Mouse (Mus musculus) limb, embryonic 15.5 days (tissue): Measurements from ENCODE around the gene Arhgap44. TPM values are rescaled to one million over a fixed set of nuclear protein-coding genes. Genes with fewer than 3 reads are reported as not detected.
A peak's percentile ranks its signal among the peaks of the same experiment; 100 is the strongest.

Experiments used
- ATAC-seq: fragments of 200-750 bp; cut with Nextera tagmentation; 2 replicates; pipeline ENCODE4 v1.8.0; 2017; ENCODE audit warnings: low read depth, moderate TSS enrichment; ENCODE audit not compliant: insufficient number of reproducible peaks, low FRiP score, low TSS enrichment
- H3K27ac ChIP-seq: fragments of 300-500 bp; sonication (generic); 2 replicates; pipeline ENCODE4 v1.5.1; 2015; ENCODE audit warnings: moderate library complexity, mild to moderate bottlenecking, inconsistent platforms
- H3K27me3 ChIP-seq: fragments of 300-500 bp; sonication (generic); 2 replicates; pipeline ENCODE4 v1.6.1; 2015; ENCODE audit warnings: inconsistent platforms
- H3K36me3 ChIP-seq: fragments of 300-500 bp; sonication (generic); 2 replicates; pipeline ENCODE4 v1.6.1; 2015; ENCODE audit warnings: inconsistent platforms
- H3K4me1 ChIP-seq: fragments of 300-500 bp; sonication (generic); 2 replicates; pipeline ENCODE4 v1.6.1; 2015; ENCODE audit warnings: inconsistent platforms
- H3K4me2 ChIP-seq: fragments of 300-500 bp; sonication (generic); 2 replicates; pipeline ENCODE4 v1.6.1; 2015; ENCODE audit warnings: mild to moderate bottlenecking, inconsistent platforms
- H3K4me3 ChIP-seq: fragments of 300-500 bp; sonication (generic); 2 replicates; pipeline ENCODE4 v1.5.1; 2015; ENCODE audit warnings: mild to moderate bottlenecking, inconsistent platforms
- H3K9ac ChIP-seq: fragments of 300-500 bp; sonication (generic); 2 replicates; pipeline ENCODE4 v1.6.1; 2015; ENCODE audit warnings: inconsistent platforms
- H3K9me3 ChIP-seq: fragments of 300-500 bp; sonication (generic); 2 replicates; pipeline ENCODE4 v1.6.1; 2016; ENCODE audit warnings: inconsistent platforms
- WGBS: fragments of 180-500 bp; shearing (Covaris S2); methylation state at CpG from one replicate; pipeline ENCODE4 v1.1.7; 2015; 5-methylcytosine and 5-hydroxymethylcytosine counted together
- polyA plus RNA-seq: library from polyadenylated mRNA; unstranded; fragments of >200 nt; fragmentation: Nextera tagmentation; extraction: Ambion mirVana; gene quantifications from 2 replicates; pipeline ENCODE4 v1.2.1, GENCODE M21; 2015

Arhgap44 gene
- polyA plus RNA-seq, 1 experiment from 2014 or later, result 6.0 TPM

- H3K4me3 ChIP-seq, result peak overlapping the region; percentile 85
- no peaks in the 10 kb centered on the region for H3K36me3 ChIP-seq
- H3K9me3 ChIP-seq, result no peaks in the 10 kb centered on the region
- peak; percentile 53; the same call in 1 of the 2 replicates for ATAC-seq
- H3K4me2 ChIP-seq, result peak overlapping the region; percentile 95
- H3K27ac ChIP-seq, result no peak overlapping the region
- peak overlapping the region; percentile 73 for H3K9ac ChIP-seq
- H3K27me3 ChIP-seq, result peaks cover 13% of the 10 kb centered on the region
- 2% methylated on average over 49 of the region's 49 CpGs for WGBS
- peaks cover 16% of the 10 kb centered on the region for H3K4me1 ChIP-seq
Measured at GRCm38 (mm10) chr11:65161881-65162766, 637 bp downstream of the Arhgap44 start.

- H3K36me3 ChIP-seq, result no peaks in the 10 kb centered on the region
- peak overlapping the region; percentile 85; the same call in 1 of the 2 replicates for H3K4me3 ChIP-seq
- H3K27me3 ChIP-seq, result peaks cover 13% of the 10 kb centered on the region
- H3K4me1 ChIP-seq, result peaks cover 16% of the 10 kb centered on the region
- ATAC-seq, result no peak
- peak overlapping the region; percentile 95 for H3K4me2 ChIP-seq
- WGBS, result 35% methylated on average over 7 of the region's 7 CpGs
- H3K27ac ChIP-seq, result no peak overlapping the region
- no peaks in the 10 kb centered on the region for H3K9me3 ChIP-seq
- no peak overlapping the region for H3K9ac ChIP-seq
Measured at GRCm38 (mm10) chr11:65160991-65161880, 1.5 kb downstream of the Arhgap44 start.

GRCm38 (mm10) chr11:65159791-65160190 lies 3.0 kb downstream of the Arhgap44 start, which contains the start of gene 1700086D15Rik:
1700086D15Rik (minus strand) TSS chr11:65159891.
- Histone ChIP-seq H3K9me3 (no peaks in the 10 kb centered on the region), H3K4me1 (peaks cover 16% of the 10 kb centered on the region), H3K4me2 (no peak within 1 kb of the TSS), H3K27me3 (peaks cover 13% of the 10 kb centered on the region), H3K4me3 (no peak within 1 kb of the TSS), H3K36me3 (no peaks in the 10 kb centered on the region), H3K27ac (no peak within 1 kb of the TSS), H3K9ac (no peak within 1 kb of the TSS)
- 93% methylated on average over 5 of the region's 5 CpGs for WGBS
- no peak for ATAC-seq

GRCm38 (mm10) chr11:65158658-65158990 lies 4.1 kb downstream of the Arhgap44 start:
- peaks cover 16% of the 10 kb centered on the region for H3K4me1 ChIP-seq
- H3K4me3 ChIP-seq, result no peak overlapping the region
- no peaks in the 10 kb centered on the region for H3K9me3 ChIP-seq
- WGBS, result 96% methylated on average over 5 of the region's 5 CpGs
- no peak overlapping the region for H3K27ac ChIP-seq
- H3K36me3 ChIP-seq, result no peaks in the 10 kb centered on the region
- H3K27me3 ChIP-seq, result peaks cover 13% of the 10 kb centered on the region
- ATAC-seq, result no peak
- H3K9ac ChIP-seq, result no peak overlapping the region
- no peak overlapping the region for H3K4me2 ChIP-seq

GRCm38 (mm10) chr11:65157966-65158657 lies 4.6 kb downstream of the Arhgap44 start:
- no peak overlapping the region for H3K4me3 ChIP-seq
- peaks cover 10% of the 10 kb centered on the region for H3K27me3 ChIP-seq
- H3K9me3 ChIP-seq, result no peaks in the 10 kb centered on the region
- H3K9ac ChIP-seq, result no peak overlapping the region
- no peaks in the 10 kb centered on the region for H3K36me3 ChIP-seq
- no peak overlapping the region for H3K27ac ChIP-seq
- no peak for ATAC-seq
- WGBS, result 86% methylated on average over 20 of the region's 20 CpGs
- peaks cover 16% of the 10 kb centered on the region for H3K4me1 ChIP-seq
- H3K4me2 ChIP-seq, result no peak overlapping the region

DNA sequence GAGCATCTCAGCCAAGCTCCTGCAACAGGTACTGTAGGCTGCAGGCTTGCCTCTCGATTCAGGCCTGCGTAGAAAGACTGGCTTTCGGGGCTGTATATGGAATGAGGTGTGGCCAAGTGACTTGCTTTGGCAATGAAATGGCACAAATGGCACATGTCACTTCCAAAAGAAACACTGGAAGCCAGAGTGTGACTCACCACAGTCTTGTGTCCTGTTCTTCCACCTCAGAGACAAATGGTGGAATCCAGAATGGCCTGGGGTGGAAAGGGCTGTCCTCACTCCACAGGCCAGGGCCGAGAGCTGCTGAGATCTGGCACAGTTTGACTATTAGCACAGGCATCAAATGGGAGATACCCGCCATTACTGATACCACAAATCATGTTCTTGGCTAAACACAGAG lies 9.8 kb downstream of the Arhgap44 start:
- H3K9me3 ChIP-seq, result no peaks in the 10 kb centered on the region
- H3K4me2 ChIP-seq, result no peak overlapping the region
- no peaks in the 10 kb centered on the region for H3K4me1 ChIP-seq
- ATAC-seq, result no peak
- H3K9ac ChIP-seq, result no peak overlapping the region
- 73% methylated on average over 5 of the region's 5 CpGs for WGBS
- H3K36me3 ChIP-seq, result no peaks in the 10 kb centered on the region
- no peak overlapping the region for H3K4me3 ChIP-seq
- no peak overlapping the region for H3K27ac ChIP-seq
- H3K27me3 ChIP-seq, result no peaks in the 10 kb centered on the region

DNA sequence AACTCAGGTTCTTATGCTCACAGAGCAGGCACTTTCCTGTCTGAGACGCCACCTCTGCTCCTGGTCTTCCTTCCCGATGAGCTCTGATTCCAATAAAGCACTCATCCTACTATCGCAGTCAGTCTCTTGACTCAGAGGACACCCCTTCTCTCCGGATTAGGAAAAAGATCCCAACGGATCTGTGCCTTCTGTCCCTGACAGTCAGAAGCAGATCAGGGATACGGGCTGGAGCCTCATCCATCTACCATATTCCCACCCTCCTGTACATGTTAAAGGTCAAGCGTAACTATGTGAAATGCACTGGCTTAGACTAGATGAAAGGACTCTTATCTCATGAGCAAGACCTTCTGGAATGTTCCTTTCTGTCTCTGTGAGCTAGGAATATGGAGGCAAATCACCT lies 14.3 kb downstream of the Arhgap44 start:
- Histone ChIP-seq H3K9me3 (no peaks in the 10 kb centered on the region), H3K4me2 (no peak overlapping the region), H3K36me3 (no peaks in the 10 kb centered on the region), H3K9ac (no peak overlapping the region), H3K27me3 (no peaks in the 10 kb centered on the region), H3K4me1 (no peaks in the 10 kb centered on the region), H3K27ac (no peak overlapping the region), H3K4me3 (no peak overlapping the region)
- no peak for ATAC-seq
- WGBS, result 81% methylated on average over 7 of the region's 7 CpGs

GRCm38 (mm10) chr11:65142838-65143417 lies 19.8 kb downstream of the Arhgap44 start:
- H3K4me1 ChIP-seq, result no peaks in the 10 kb centered on the region
- 74% methylated on average over 4 of the region's 4 CpGs for WGBS
- H3K4me2 ChIP-seq, result no peak overlapping the region
- no peaks in the 10 kb centered on the region for H3K36me3 ChIP-seq
- no peaks in the 10 kb centered on the region for H3K27me3 ChIP-seq
- H3K9ac ChIP-seq, result no peak overlapping the region
- H3K27ac ChIP-seq, result no peak overlapping the region
- no peak overlapping the region for H3K4me3 ChIP-seq
- no peak for ATAC-seq
- H3K9me3 ChIP-seq, result no peaks in the 10 kb centered on the region

GRCm38 (mm10) chr11:65139030-65139429 lies 23.7 kb downstream of the Arhgap44 start:
- H3K9me3 ChIP-seq, result no peaks in the 10 kb centered on the region
- H3K27ac ChIP-seq, result no peak overlapping the region
- no peaks in the 10 kb centered on the region for H3K4me1 ChIP-seq
- no peak for ATAC-seq
- H3K4me2 ChIP-seq, result no peak overlapping the region
- 92% methylated on average over 3 of the region's 3 CpGs for WGBS
- H3K4me3 ChIP-seq, result no peak overlapping the region
- no peaks in the 10 kb centered on the region for H3K36me3 ChIP-seq
- H3K9ac ChIP-seq, result no peak overlapping the region
- no peaks in the 10 kb centered on the region for H3K27me3 ChIP-seq

DNA sequence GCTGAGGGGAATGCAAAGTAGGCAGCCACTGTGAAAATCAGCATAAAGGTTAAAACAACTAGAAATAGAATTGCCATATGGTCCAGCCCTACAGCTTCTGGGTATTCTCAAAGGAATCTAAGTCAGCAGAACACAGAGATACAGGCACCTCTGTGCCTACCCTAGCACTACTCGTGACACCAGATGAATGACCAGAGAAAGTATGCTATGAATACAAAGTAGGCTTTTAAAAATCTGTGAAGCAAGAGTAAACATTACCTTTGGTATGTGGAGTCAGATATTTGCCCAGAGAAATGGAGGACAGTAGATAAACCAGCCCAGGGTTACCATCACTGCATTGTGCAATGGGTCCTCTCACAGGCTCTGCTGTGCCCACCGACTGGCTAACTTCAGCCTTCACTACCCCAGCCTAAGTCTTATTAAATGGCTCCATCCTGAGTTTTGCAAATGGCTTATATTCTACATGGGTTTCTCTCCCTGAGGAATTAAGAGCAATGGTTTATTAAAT lies 25.6 kb downstream of the Arhgap44 start:
- Histone ChIP-seq H3K4me3 (no peak overlapping the region), H3K9me3 (no peaks in the 10 kb centered on the region), H3K36me3 (no peaks in the 10 kb centered on the region), H3K27ac (no peak overlapping the region), H3K4me2 (no peak overlapping the region), H3K4me1 (no peaks in the 10 kb centered on the region), H3K9ac (no peak overlapping the region), H3K27me3 (no peaks in the 10 kb centered on the region)
- no peak for ATAC-seq
- WGBS, result 88% methylated on average over 2 of the region's 2 CpGs

GRCm38 (mm10) chr11:65135251-65135739 lies 27.5 kb downstream of the Arhgap44 start:
- H3K9ac ChIP-seq, result no peak overlapping the region
- H3K27me3 ChIP-seq, result no peaks in the 10 kb centered on the region
- H3K4me1 ChIP-seq, result no peaks in the 10 kb centered on the region
- H3K36me3 ChIP-seq, result no peaks in the 10 kb centered on the region
- no peak overlapping the region for H3K27ac ChIP-seq
- no peaks in the 10 kb centered on the region for H3K9me3 ChIP-seq
- H3K4me2 ChIP-seq, result no peak overlapping the region
- ATAC-seq, result no peak
- WGBS, result 88% methylated on average over 8 of the region's 8 CpGs
- no peak overlapping the region for H3K4me3 ChIP-seq
